In the genomic region with DNA sequence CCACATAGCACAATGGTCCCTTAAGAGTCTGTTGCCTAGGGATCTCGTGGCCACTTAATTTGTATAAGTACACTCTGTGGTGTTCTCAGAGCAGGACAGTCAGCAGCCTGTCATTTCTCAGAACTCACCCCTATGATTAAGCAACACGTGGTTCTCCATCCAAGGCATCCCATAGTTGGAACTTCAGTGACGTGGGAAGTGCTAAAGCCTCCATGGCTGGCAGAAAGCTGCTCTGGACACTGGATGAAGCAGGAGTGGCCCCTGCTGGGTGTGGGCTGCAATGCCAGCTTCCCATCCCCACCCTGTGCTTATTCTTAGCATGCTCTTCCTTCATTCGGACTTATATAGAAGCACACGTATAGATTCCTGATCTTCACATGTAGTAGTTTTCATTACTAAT, we compare ENCODE assay signal across 12 mouse cellular contexts. TPM values are rescaled to one million over a fixed set of nuclear protein-coding genes. Genes with fewer than 3 reads are reported as not detected.
DNase-seq lines count a peak whose midpoint lies in the region; ATAC-seq and TF ChIP-seq lines count a peak whose summit lies in the region.
"Had no signal": no experiment of that assay in that cellular context is flagged by ENCODE, and none has a peak within 500 bp of the region (broad histone marks: within the 10 kb centered on the region; RNA-seq: fewer than 3 reads in every experiment).

No protein-coding gene starts in this region.

- peak; percentile 19 for DNase-seq in embryonic facial prominence, embryonic 14.5 days (ENCODE audit: low spot score)
- DNase-seq in embryonic facial prominence, embryonic 10.5 days (ENCODE audit: low spot score), result no peak
- no peak for DNase-seq in layer of hippocampus, adult 2 months (ENCODE audit: low spot score in 2 of 2)
- DNase-seq in layer of hippocampus, adult 18-20 months (ENCODE audit: low spot score in 2 of 2), result no peak
- peak; percentile 46 for DNase-seq in midbrain, postnatal 0 days (ENCODE audit: low spot score)
- no peak for DNase-seq in spleen, postnatal 36 days (ENCODE audit: low spot score in 2 of 2)
- DNase-seq in kidney, adult 18-20 months, result no peak

- no peaks in the 10 kb centered on the region for H3K27me3 ChIP-seq in embryonic facial prominence, embryonic 14.5 days (replicated peaks; ENCODE audit: control insufficient read depth, insufficient read depth, low read length)
- H3K27me3 ChIP-seq in embryonic facial prominence, embryonic 10.5 days (replicated peaks; ENCODE audit: low read depth, poor library complexity, severe bottlenecking), result no peaks in the 10 kb centered on the region
- H3K27me3 ChIP-seq in midbrain, postnatal 0 days (ENCODE audit: insufficient read depth, low read length), result no peaks in the 10 kb centered on the region
- no peaks in the 10 kb centered on the region for H3K27me3 ChIP-seq in midbrain, embryonic 15.5 days (replicated peaks)
- H3K27me3 ChIP-seq: intestine, embryonic 15.5 days; liver, embryonic 13.5 days; stomach, embryonic 15.5 days had no signal

- 57% methylated on average over 5 of the region's 5 CpGs for WGBS in embryonic facial prominence, embryonic 14.5 days
- 68% methylated on average over 5 of the region's 5 CpGs for WGBS in embryonic facial prominence, embryonic 10.5 days
- 58% methylated on average over 5 of the region's 5 CpGs for WGBS in midbrain, postnatal 0 days
- 63% methylated on average over 5 of the region's 5 CpGs for WGBS in midbrain, embryonic 15.5 days

- peak; percentile 30; the same call in 1 of the 2 replicates for ATAC-seq in embryonic facial prominence, embryonic 14.5 days (ENCODE audit: low read depth)
- ATAC-seq in midbrain, postnatal 0 days (ENCODE audit: low FRiP score), result no peak; the same call in 1 of the 2 replicates
- ATAC-seq in midbrain, embryonic 15.5 days (replicated peaks), result no peak

- H3K4me3 ChIP-seq in embryonic facial prominence, embryonic 14.5 days (ENCODE audit: low read depth, low read length), result no peak overlapping the region
- H3K4me3 ChIP-seq in embryonic facial prominence, embryonic 10.5 days, result no peak overlapping the region
- H3K4me3 ChIP-seq in layer of hippocampus, adult 2 months, result no peak overlapping the region
- H3K4me3 ChIP-seq in midbrain, postnatal 0 days (ENCODE audit: low read depth, low read length), result no peak overlapping the region
- no peak overlapping the region for H3K4me3 ChIP-seq in midbrain, embryonic 15.5 days
- H3K4me3 ChIP-seq: intestine, embryonic 15.5 days; liver, embryonic 13.5 days; stomach, embryonic 15.5 days had no signal

- H3K4me2 ChIP-seq in embryonic facial prominence, embryonic 14.5 days (ENCODE audit: low read depth, low read length), result no peak overlapping the region
- H3K4me2 ChIP-seq in midbrain, postnatal 0 days (ENCODE audit: low read depth, low read length, poor library complexity, severe bottlenecking), result no peak overlapping the region
- no peak overlapping the region for H3K4me2 ChIP-seq in midbrain, embryonic 15.5 days
- H3K4me2 ChIP-seq: heart, embryonic 11.5 days; intestine, embryonic 15.5 days; liver, embryonic 13.5 days; stomach, embryonic 15.5 days had no signal

- H3K9ac ChIP-seq in embryonic facial prominence, embryonic 14.5 days (ENCODE audit: low read depth, low read length), result no peak overlapping the region
- no peak overlapping the region for H3K9ac ChIP-seq in midbrain, postnatal 0 days (replicated peaks; ENCODE audit: low read length, poor library complexity, severe bottlenecking)
- H3K9ac ChIP-seq in midbrain, embryonic 15.5 days, result no peak overlapping the region
- H3K9ac ChIP-seq: intestine, embryonic 15.5 days; liver, embryonic 13.5 days; stomach, embryonic 15.5 days had no signal

- H3K9me3 ChIP-seq in embryonic facial prominence, embryonic 14.5 days (ENCODE audit: control insufficient read depth, low read length), result no peaks in the 10 kb centered on the region
- 0 out of 2 replicates have a peak, but pooled peaks cover 2% of the 10 kb centered on the region for H3K9me3 ChIP-seq in embryonic facial prominence, embryonic 10.5 days
- no peaks in the 10 kb centered on the region for H3K9me3 ChIP-seq in midbrain, postnatal 0 days (ENCODE audit: low read length)
- H3K9me3 ChIP-seq in midbrain, embryonic 15.5 days, result no peaks in the 10 kb centered on the region
- H3K9me3 ChIP-seq: intestine, embryonic 15.5 days; liver, embryonic 13.5 days; stomach, embryonic 15.5 days had no signal

- H3K27ac ChIP-seq in embryonic facial prominence, embryonic 14.5 days (replicated peaks; ENCODE audit: low read depth, low read length), result no peak overlapping the region
- no peak overlapping the region for H3K27ac ChIP-seq in embryonic facial prominence, embryonic 10.5 days (replicated peaks)
- no peak overlapping the region for H3K27ac ChIP-seq in layer of hippocampus, adult 2 months
- no peak overlapping the region for H3K27ac ChIP-seq in midbrain, postnatal 0 days (ENCODE audit: low read depth, low read length)
- H3K27ac ChIP-seq in midbrain, embryonic 15.5 days, result no peak overlapping the region
- H3K27ac ChIP-seq: intestine, embryonic 15.5 days; liver, embryonic 13.5 days; stomach, embryonic 15.5 days had no signal

- no peaks in the 10 kb centered on the region for H3K4me1 ChIP-seq in embryonic facial prominence, embryonic 14.5 days (ENCODE audit: control insufficient read depth, insufficient read depth, low read length)
- H3K4me1 ChIP-seq in embryonic facial prominence, embryonic 10.5 days, result no peaks in the 10 kb centered on the region
- H3K4me1 ChIP-seq in midbrain, postnatal 0 days (ENCODE audit: insufficient read depth, low read length), result no peaks in the 10 kb centered on the region
- no peaks in the 10 kb centered on the region for H3K4me1 ChIP-seq in midbrain, embryonic 15.5 days
- H3K4me1 ChIP-seq: intestine, embryonic 15.5 days; liver, embryonic 13.5 days; stomach, embryonic 15.5 days had no signal

- 0 out of 2 replicates have a peak, but pooled peaks have one; percentile 13 for TF ChIP-seq CTCF in layer of hippocampus, adult 2 months (conservative IDR thresholded peaks at IDR 0.05)
- peak; percentile 70 for TF ChIP-seq CTCF in midbrain, postnatal 0 days (IDR thresholded peaks at IDR 0.05)

- no peaks in the 10 kb centered on the region for H3K36me3 ChIP-seq in embryonic facial prominence, embryonic 14.5 days (ENCODE audit: control insufficient read depth, insufficient read depth, low read length)
- H3K36me3 ChIP-seq in embryonic facial prominence, embryonic 10.5 days (replicated peaks), result no peaks in the 10 kb centered on the region
- no peaks in the 10 kb centered on the region; the same call in 1 of the 2 replicates for H3K36me3 ChIP-seq in midbrain, postnatal 0 days (ENCODE audit: insufficient read depth, low read length)
- H3K36me3 ChIP-seq in midbrain, embryonic 15.5 days (replicated peaks), result no peaks in the 10 kb centered on the region
- H3K36me3 ChIP-seq: intestine, embryonic 15.5 days had no signal

RNA-seq across cellular contexts. Expression of gene Atg7, which starts 55.7 kb away (rescaled TPM):
- polyA plus RNA-seq in embryonic facial prominence, embryonic 14.5 days (2014; fragmentation: Nextera tagmentation; extraction: Ambion mirVana), result 17.6 and 17.9 TPM in 2 replicates
- polyA plus RNA-seq in embryonic facial prominence, embryonic 10.5 days (2016; fragmentation: Nextera tagmentation; extraction: Ambion mirVana), result 19.7 TPM in 2 replicates
- total RNA-seq in layer of hippocampus, adult 2 months (2021), result 10 to 100 TPM; 24.7 to 26.5 TPM
- 10 to 100 TPM; 25.0 TPM for total RNA-seq in layer of hippocampus, adult 18-20 months (2021)
- total RNA-seq in midbrain, postnatal 0 days (2014; rRNA removed), result 13.9 and 21.5 TPM in 2 replicates
- polyA plus RNA-seq in midbrain, postnatal 0 days (2015; fragmentation: Nextera tagmentation; extraction: Ambion mirVana), result 15.3 and 17.1 TPM in 2 replicates
- polyA plus RNA-seq in midbrain, embryonic 15.5 days (2015; fragmentation: Nextera tagmentation; extraction: Ambion mirVana), result 17.6 and 17.7 TPM in 2 replicates

Comparison
In these comparisons a context has a peak if more than half of its experiments do, and no peak if none do; other contexts are left out.
1. DNase-seq: peak in embryonic facial prominence, embryonic 14.5 days (single experiment) and midbrain, postnatal 0 days (single experiment); none in embryonic facial prominence, embryonic 10.5 days (single experiment), layer of hippocampus, adult 2 months (0 of 2), layer of hippocampus, adult 18-20 months (0 of 2), spleen, postnatal 36 days (0 of 2) and kidney, adult 18-20 months (single experiment).